Mouse (Mus musculus): ENCODE measurements around the gene Xylt1.

Xylt1 gene

GRCm38 (mm10) chr7:117380418-117381187 is at the start of gene Xylt1:
TSS of gene Xylt1 (plus strand) at chr7:117380979.
- no peak for TF ChIP-seq GATA4 (IDR thresholded peaks at IDR 0.05; ENCODE audit: insufficient replicate concordance, low read length)

GRCm38 (mm10) chr7:117333936-117334335 is 46.8 kb upstream of the Xylt1 start:
- no peak for TF ChIP-seq GATA4 (IDR thresholded peaks at IDR 0.05; ENCODE audit: insufficient replicate concordance, low read length)

GRCm38 (mm10) chr7:117356316-117356715 is 24.5 kb upstream of the Xylt1 start:
- TF ChIP-seq GATA4 (IDR thresholded peaks at IDR 0.05; ENCODE audit: insufficient replicate concordance, low read length), result no peak

GRCm38 (mm10) chr7:117357425-117358194 is 23.2 kb upstream of the Xylt1 start:
- TF ChIP-seq GATA4 (IDR thresholded peaks at IDR 0.05; ENCODE audit: insufficient replicate concordance, low read length), result no peak

GRCm38 (mm10) chr7:117361281-117361680 is 19.5 kb upstream of the Xylt1 start:
- no peak for TF ChIP-seq GATA4 (IDR thresholded peaks at IDR 0.05; ENCODE audit: insufficient replicate concordance, low read length)

- no peak for TF ChIP-seq GATA4 (IDR thresholded peaks at IDR 0.05; ENCODE audit: insufficient replicate concordance, low read length)
Measured at GRCm38 (mm10) chr7:117362493-117362892, 18.3 kb upstream of the Xylt1 start.

- TF ChIP-seq GATA4 (IDR thresholded peaks at IDR 0.05; ENCODE audit: insufficient replicate concordance, low read length), result no peak
Measured at GRCm38 (mm10) chr7:117368647-117369289, 12.0 kb upstream of the Xylt1 start.

GRCm38 (mm10) chr7:117369290-117369941 is 11.4 kb upstream of the Xylt1 start:
- TF ChIP-seq GATA4 (IDR thresholded peaks at IDR 0.05; ENCODE audit: insufficient replicate concordance, low read length), result no peak

GRCm38 (mm10) chr7:117375886-117376309 is 4.9 kb upstream of the Xylt1 start:
- no peak for TF ChIP-seq GATA4 (IDR thresholded peaks at IDR 0.05; ENCODE audit: insufficient replicate concordance, low read length)

GRCm38 (mm10) chr7:117377138-117377537 is 3.6 kb upstream of the Xylt1 start:
- TF ChIP-seq GATA4 (IDR thresholded peaks at IDR 0.05; ENCODE audit: insufficient replicate concordance, low read length), result no peak

GRCm38 (mm10) chr7:117380036-117380417 is 752 bp upstream of the Xylt1 start:
- no peak for TF ChIP-seq GATA4 (IDR thresholded peaks at IDR 0.05; ENCODE audit: insufficient replicate concordance, low read length)

- no peak for TF ChIP-seq GATA4 (IDR thresholded peaks at IDR 0.05; ENCODE audit: insufficient replicate concordance, low read length)
Measured at GRCm38 (mm10) chr7:117381188-117381981, 606 bp downstream of the Xylt1 start.

GRCm38 (mm10) chr7:117382006-117382405 is 1.2 kb downstream of the Xylt1 start:
- no peak for TF ChIP-seq GATA4 (IDR thresholded peaks at IDR 0.05; ENCODE audit: insufficient replicate concordance, low read length)

GRCm38 (mm10) chr7:117383147-117383940 is 2.6 kb downstream of the Xylt1 start:
- TF ChIP-seq GATA4 (IDR thresholded peaks at IDR 0.05; ENCODE audit: insufficient replicate concordance, low read length), result no peak
